Mouse (Mus musculus): ENCODE measurements around the gene Acvr1b. TPM values are rescaled to one million over a fixed set of nuclear protein-coding genes. Genes with fewer than 3 reads are reported as not detected.
A peak's percentile ranks its signal among the peaks of the same experiment; 100 is the strongest.

Gene Acvr1b
- 10 to 100 TPM; 18.7 to 20.9 TPM for total RNA-seq (2021)

DNA sequence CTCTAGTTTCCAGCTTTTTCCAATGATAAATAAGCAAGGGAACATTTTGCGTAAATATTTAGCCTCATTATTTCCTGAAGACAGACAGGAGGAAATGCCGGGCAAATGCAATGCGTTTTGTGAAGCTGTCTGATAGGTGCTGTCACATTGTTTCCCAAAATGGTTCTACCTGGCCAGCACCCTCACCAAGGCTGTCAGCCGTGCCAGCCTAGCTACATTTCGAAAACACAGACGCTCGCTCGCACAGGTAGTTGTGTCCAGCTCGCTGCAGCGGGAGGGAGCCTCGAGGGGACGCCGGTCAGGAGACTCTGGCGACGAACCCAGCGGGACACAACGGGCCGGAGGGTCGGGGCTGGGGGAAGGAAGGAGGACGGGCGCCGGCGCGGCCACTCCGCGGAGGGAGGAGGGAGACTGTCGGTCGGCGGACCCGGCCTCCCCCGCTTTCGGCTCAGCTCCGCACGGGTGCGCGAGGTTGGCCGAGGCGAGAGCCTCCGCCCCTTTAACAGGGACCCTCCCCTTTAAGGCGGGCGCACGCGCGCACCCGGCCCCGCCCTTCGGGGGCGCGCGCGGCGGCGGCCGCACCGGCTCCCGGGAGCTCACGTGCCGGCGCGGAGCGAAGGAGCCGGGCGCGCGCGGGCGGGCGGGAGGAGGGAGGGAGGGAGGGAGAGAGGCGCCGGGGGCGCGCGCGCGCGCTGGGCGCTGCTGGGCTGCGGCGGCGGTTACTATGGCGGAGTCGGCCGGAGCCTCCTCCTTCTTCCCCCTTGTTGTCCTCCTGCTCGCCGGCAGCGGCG is at the start of gene Acvr1b:
TSS of gene Acvr1b (plus strand) at position 647 of the 791 bp plus-strand sequence.
- peak; percentile 90 to 93 for DNase-seq
- intact Hi-C loops (cut with DNase I) = loop anchor here (2.0 kb wide), 2 partner anchors 25 to 27 kb away; no protein-coding TSS in a partner anchor

DNA sequence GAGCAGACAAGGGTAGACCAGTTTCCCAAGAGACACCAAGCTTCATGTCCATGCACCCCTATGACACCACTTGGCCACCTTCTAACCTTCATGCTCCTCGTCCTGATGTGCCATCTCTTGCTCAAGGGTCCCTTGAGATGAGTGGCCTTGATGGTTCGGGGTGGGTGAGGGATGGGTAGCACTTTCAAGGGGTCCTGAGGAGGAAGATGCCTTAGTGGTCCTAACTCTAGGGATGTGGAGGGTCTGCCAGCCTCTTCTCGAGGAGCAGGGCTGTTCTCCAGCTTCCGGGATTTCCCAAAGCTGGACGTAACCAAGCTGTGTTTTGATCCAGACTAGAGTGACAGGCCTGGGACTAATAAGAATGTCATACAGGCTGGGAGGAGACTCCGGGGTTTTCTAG is 48.3 kb upstream of the Acvr1b start:
- DNase-seq = no peak
- intact Hi-C loops (cut with DNase I) = no loop called here

DNA sequence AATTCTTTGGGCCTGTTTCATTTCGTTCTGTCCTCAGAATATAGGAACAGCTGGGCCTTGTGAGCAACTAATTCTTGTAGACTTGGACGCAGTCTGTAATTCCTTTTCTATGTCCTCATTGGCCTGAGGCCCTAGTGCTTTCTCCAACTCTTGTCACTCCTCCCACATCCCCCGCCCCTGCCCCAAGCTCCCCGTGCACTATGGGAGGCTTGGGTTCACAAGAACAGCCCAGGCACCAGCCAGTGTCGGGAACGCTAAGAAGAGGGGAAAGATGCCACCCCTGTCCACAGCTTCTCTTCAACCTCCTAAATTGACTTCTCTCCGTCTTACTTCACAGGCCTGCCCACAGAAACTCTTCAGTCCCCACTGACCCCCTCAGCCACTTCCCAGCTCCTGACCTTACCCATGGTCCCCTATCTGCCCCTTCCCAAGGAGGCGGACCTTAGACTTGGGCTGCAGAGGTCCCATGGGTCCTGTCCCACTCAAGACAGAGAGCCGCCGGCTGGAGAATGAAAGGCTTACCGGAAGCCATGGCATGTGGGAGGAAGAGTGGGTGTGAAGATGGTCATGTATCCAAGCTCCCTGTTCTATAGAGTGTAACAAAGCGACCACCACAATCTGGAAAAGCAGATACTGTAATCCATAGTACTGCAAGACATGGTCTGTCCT is 46.9 kb upstream of the Acvr1b start:
- intact Hi-C loops (cut with DNase I) = no loop called here
- DNase-seq = peak; percentile 80 to 83

DNA sequence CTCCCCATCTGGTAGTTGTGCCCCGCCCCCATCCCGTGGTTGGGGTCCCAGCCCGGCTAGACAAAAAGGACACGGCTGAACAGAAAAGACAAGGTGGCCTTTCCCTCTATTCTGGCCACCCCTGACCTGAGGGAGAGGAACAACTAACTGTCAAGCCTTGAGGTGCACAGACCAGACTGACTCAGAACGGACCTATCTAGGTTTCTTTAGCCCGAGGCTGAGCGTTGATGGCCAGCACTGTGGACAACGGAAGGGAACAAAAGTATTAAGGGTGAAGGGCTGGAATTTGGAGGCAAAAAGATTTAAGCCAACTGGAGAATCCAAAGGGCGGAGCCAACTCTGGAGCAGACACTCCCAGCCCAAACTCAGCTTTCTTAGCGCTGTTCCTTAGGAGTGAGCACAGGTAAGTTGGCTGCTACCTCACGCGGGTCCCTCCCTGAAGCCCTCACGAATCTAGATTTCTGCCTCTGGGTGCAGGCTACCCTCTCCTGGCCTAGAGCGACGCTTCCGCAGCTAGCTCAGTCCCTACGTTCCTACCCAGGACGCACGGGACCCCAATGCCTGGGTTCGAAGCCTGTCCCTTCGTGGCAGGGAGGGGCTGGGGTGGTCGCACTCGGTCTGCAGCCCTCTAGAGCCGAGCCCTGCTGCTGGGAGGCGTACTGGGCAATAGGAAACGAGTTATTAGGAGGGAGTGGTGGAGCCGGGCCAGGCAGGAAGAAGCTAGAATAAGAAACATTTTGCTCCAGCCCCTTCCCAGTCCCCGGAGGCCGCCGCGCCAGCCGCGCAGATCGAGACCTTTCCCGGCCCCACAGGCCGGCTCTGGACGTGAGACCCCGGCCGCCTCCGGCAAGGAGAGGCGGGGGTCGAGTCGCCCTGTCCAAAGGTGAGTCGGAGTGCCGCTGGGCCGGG is 45.4 kb upstream of the Acvr1b start, which contains the start of gene Acvrl1:
TSS of gene Acvrl1 (plus strand) at position 342 of the 909 bp plus-strand sequence.
- intact Hi-C loops (cut with DNase I) = loop anchor here (2.0 kb wide), 1 partner anchor 16 kb away; no protein-coding TSS in a partner anchor
- peak; percentile 76 to 79 for DNase-seq

DNA sequence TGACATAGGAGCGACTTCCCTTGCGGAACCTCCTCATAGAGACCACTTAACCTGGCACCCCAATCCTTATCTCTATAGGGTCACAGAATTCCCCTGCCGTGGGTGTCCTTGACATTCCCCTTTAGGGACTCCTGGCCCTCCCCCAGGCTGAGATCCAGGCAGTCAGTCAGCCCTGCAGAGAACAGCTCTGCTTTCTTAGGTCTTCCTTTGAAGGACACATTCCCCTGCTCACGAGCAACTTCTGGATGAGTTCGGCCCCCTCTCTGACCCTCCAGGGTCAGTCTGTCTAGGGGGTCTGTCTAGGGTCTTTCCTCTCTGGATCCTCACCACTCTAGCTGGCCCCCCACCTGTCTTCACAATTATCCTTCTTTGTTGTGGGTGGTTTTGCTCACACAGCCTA is 44.5 kb upstream of the Acvr1b start:
- DNase-seq = no peak
- intact Hi-C loops (cut with DNase I) = loop anchor here (2.0 kb wide), 1 partner anchor 15 kb away; no protein-coding TSS in a partner anchor

DNA sequence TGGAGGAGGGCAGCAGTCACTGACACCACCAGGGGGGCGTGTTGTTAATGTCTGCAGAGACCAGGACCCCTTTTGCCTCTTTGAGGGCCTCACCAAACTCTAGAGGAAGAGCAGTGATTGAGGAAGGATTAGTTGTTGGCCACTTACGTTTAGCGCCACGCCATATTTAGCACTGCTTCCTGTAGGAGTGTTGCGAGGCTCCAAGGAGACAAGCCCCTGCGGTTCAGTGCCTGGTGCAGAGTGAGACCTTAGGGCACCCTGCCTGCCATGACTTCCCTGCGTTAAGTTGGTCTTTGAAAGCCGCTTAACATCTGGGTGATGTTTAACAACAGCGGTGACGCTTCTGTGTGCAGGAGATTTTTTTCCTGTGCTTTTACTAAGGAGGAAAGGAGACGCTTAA is 42.4 kb upstream of the Acvr1b start:
- DNase-seq = no peak
- intact Hi-C loops (cut with DNase I) = no loop called here

DNA sequence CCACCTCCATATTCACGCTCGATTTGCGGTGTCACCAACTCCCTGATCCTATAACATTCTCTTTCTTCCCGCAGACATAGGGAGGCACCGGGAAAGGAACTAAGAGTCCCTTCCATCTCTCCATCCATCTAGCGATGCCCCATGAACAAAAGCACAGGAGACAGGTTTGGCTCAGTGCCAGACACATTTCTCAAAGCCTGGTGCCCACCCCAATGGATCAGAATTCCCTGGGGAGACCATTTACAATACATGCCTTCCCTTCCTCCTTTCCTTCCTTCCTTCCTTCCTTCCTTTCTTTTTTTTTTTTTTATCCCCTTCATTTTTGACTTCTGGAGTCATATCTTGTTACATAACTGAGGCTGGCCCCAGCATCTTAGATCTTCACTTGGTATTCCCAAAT is 41.8 kb upstream of the Acvr1b start:
- intact Hi-C loops (cut with DNase I) = no loop called here
- no peak for DNase-seq

DNA sequence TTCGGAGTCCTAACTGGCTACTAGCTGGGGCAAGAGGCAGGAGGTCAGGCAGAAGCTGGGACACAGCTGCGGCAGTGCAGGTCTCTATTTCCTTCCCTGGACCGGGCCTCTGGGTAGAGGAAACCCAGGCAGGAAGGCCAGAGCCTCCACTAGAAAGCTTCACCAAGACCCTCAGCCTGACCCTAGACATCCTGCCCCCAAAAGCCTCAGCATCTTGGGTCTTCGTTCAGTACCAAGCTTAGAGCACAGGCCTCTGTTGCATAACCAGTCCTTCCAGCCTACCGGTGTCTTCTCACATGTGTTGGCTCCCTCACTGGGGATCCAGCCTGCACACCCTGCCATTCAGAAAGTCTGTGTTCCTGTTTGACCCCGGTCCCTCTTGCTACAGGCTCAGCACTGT is 41.1 kb upstream of the Acvr1b start:
- DNase-seq = no peak
- intact Hi-C loops (cut with DNase I) = no loop called here

DNA sequence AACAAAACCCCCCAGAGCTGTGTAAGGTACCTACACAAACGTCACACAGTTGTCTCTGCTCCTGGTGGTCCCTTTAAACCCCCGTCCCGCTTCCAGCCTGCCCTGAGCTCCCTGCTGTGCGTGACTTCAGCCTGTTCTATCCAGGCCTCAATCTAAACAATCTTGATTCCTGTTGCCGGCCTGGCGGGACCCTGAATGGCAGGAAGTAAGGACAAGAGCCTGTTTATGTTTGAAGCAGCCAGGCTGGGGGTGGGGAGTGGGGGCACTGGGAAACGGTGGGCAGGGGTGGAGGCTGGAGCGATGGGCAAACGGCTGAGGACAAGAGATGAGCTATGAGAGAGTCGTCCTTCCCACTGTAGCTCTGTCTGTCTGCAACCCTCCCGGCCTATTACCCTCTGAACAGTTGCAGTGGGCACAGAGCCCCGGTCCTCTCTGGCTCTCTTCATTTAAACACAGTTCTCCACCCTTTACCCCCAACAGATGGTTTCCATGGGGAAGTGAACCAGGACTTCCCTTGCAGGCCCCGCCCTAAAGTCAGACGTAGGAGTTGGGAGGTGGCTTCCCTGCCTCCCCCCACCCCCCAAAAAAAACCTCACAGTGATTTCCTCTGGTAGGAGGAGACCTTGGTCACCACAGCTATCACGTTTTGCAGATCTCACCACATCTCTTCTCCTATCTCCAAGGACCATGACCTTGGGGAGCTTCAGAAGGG is 39.7 kb upstream of the Acvr1b start:
- intact Hi-C loops (cut with DNase I) = no loop called here
- DNase-seq = peak in 1 of 2 experiments; percentile 54

DNA sequence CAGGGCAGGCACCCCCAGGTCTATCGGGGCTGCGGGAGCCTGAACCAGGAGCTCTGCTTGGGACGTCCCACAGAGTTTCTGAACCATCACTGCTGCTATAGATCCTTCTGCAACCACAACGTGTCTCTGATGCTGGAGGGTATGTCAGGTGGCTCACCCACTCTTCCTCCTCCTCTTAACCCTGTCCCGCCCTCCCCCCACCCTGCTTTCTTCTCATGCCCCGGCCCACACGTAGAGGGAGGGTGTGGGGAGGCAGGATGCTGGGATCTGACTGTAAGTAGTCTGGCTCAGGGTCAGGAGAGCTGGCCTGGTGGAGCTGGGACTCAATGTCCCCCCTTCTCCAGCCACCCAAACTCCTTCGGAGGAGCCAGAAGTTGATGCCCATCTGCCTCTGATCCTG is 38.5 kb upstream of the Acvr1b start:
- no peak for DNase-seq
- intact Hi-C loops (cut with DNase I) = no loop called here

DNA sequence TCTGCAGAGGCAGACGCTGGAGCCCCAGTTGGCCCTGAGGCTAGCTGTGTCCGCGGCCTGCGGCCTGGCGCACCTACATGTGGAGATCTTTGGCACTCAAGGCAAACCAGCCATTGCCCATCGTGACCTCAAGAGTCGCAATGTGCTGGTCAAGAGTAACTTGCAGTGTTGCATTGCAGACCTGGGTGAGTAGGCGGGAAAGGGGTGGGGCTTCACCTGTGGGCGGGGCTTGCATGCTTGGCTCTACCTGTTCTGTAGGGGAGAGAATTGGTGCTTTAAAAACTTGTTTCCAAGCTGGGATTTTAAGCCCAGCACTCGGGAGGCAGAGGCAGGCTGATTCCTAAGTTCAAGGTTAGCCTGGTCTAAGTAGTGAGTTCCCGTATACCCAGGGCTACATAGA is 36.4 kb upstream of the Acvr1b start:
- intact Hi-C loops (cut with DNase I) = no loop called here
- no peak for DNase-seq

DNA sequence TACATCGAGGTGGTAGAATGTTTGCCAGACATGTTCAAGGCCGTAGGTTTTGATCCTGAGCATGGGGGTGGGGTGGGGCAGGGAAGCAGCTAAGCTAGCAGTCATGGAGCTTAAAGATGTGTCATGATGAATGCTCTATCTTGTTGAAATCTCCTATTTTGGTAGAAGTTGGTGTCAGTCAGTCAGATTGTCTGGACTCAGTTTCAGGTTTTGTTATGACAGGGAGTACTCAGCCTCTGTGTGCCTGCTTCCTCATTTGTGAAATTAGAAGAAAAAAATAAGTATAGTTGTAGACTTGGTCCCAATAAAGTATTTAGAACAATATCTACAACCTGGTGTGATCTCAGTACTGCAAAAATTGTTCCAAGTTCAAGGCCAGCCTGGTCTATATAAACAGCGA is 35.2 kb upstream of the Acvr1b start:
- intact Hi-C loops (cut with DNase I) = no loop called here
- DNase-seq = no peak

DNA sequence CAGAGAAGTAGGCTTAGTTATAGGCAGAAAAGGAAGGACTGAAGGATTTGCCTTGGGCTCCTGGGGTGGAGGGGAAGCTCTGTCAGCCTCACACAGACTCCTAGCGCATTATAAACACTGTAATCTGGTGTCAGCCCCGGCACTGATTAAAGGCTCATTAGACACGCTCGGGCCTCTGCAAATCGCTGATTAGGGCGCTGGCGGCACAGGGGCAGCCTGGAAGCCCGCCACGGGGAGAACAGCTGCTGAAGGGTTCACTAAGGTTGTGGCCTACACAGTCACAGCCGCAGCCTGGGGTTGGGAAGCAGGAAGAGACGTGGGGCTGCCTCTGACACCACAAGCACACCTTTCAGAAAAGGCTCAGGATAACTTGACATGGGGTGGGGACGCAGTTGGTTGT is 34.0 kb upstream of the Acvr1b start:
- peak; percentile 74 to 81 for DNase-seq
- intact Hi-C loops (cut with DNase I) = no loop called here

DNA sequence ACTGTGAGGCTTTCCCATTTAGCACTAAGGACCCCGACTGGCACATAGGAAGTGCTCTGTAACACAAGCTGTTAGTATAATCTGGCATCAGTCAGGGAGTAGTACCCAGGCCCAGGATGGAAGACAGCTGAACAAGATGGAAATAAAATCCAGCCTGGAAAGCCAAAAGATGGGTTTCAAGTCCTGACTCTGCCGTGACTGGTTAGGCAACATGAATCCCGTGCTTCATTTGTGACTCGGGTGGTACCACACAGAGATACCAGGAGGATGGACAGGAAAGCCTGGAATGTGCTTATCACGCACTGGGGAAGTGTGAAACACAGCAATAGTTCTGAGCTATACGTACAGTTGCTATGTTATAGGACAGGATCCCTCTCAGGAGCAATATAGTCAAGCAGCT is 33.3 kb upstream of the Acvr1b start:
- intact Hi-C loops (cut with DNase I) = no loop called here
- DNase-seq = no peak

DNA sequence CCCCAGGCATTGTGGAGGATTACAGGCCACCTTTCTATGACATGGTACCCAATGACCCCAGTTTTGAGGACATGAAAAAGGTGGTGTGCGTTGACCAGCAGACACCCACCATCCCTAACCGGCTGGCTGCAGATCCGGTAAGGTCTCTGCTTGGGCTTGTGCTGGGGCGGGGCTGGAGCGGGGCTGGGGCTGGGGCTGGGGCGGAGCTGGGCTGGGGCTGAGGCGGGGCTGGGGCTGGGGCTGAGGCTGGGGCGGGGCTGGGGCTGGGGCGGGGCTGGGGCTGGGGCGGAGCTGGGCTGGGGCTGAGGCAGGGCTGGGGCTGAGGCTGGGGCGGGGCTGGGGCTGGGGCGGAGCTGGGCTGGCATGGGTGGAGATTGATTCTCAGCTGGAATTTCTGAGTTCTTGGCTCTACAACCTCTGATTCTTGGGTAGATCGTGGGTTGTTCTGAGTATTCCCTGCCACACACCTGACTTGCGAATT is 32.8 kb upstream of the Acvr1b start:
- DNase-seq = peak in 1 of 2 experiments; percentile 52
- intact Hi-C loops (cut with DNase I) = no loop called here

DNA sequence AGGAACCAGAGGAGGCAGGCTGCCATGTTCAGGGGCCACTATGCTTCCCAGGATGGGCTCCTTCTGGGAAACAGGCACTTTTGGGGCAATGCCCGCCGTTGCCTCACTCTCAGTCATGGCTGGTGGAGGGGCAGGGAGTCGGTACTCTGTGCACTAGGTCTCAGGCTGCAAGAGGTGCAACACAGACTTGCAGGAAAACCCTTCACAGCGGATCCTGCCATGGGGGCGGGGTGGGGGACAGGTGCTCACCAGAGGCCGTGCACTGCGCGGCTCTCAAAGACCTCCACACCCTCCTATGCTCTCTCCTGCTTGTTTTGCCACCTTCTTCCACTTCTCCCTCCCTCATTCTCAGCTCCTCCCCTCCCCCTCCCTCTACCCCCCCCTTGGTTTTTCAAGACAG is 31.2 kb upstream of the Acvr1b start:
- peak in 1 of 2 experiments; percentile 6 for DNase-seq
- intact Hi-C loops (cut with DNase I) = no loop called here

DNA sequence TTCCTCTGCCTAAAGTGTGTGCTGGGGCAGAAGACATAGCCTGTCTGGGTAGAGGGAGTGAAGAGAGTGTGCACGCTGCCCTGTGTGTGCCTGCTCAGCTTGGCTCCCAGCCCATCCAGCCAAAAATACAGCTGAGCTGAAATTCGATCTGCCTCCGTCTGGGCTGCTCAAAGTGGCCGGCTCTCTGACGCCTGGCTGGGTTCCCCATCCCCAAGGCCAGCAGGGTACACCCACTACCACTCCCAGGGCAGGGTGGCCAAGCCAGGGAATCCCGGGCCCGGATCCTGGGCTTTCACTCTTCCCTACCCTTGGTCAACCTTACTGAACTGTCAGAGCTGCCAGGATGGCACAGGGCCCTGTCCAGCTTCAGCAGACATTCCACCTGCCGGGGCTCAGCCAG is 30.4 kb upstream of the Acvr1b start:
- DNase-seq = peak; percentile 84 to 90
- intact Hi-C loops (cut with DNase I) = no loop called here

DNA sequence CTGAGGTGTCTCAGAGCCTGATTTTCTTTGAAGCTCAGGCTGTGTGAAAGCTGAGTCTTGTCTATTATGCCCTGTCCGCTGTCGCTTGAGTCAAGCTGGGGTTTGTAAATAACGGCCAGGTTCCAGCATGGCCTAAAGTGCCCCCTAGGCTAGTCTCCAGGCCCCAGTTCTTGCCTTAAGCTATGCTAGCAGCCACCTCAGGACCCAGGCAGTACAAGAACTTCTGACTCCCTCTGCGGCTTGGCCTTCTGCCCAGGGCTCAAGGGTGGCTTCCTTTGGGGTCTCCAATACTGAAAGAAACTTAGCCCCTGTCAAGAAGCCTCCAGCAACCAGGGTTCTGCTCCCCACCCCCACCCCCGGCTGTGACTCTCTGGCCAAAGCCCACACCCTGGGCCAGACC is 29.7 kb upstream of the Acvr1b start:
- DNase-seq = peak in 1 of 2 experiments; percentile 29

DNA sequence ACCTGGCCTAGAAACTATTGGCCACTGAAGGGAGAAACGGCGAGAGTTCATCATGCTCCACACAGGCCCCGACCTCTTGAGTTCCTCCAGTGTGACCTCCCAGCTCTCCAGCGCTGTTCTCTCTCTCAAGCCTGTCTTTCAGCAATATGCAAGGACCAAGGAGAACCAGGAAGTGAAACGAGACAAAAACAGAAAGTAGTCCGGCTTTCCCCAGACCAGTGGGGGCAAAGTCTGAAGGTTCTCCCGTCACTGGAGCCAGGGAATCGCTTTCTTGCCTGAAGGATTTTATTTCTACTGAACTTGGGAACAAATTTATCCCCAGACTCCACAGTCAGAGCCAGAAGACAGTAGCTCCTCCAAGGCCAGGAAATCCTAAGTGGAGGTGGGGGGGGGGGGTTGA is 29.1 kb upstream of the Acvr1b start:
- intact Hi-C loops (cut with DNase I) = loop anchor here (2.0 to 5.0 kb wide), 2 partner anchors 16 to 53 kb away; partner anchors contain the start of gene Acvrl1
- DNase-seq = peak in 1 of 2 experiments; percentile 27

More for the DNA sequence above, 29.7 kb upstream of the Acvr1b start:
- intact Hi-C loops (cut with DNase I) = loop anchor here (2.0 kb wide), 1 partner anchor 15 kb away; the partner anchor contains the start of gene Acvrl1
